Mouse (Mus musculus): ENCODE measurements at regions not wholly inside any gene's neighbourhood (a gene's known extent, or its start where the extent isn't known, plus 50 kb on each side); places are given as distances from the start of the nearest gene placed in this dataset.

DNA sequence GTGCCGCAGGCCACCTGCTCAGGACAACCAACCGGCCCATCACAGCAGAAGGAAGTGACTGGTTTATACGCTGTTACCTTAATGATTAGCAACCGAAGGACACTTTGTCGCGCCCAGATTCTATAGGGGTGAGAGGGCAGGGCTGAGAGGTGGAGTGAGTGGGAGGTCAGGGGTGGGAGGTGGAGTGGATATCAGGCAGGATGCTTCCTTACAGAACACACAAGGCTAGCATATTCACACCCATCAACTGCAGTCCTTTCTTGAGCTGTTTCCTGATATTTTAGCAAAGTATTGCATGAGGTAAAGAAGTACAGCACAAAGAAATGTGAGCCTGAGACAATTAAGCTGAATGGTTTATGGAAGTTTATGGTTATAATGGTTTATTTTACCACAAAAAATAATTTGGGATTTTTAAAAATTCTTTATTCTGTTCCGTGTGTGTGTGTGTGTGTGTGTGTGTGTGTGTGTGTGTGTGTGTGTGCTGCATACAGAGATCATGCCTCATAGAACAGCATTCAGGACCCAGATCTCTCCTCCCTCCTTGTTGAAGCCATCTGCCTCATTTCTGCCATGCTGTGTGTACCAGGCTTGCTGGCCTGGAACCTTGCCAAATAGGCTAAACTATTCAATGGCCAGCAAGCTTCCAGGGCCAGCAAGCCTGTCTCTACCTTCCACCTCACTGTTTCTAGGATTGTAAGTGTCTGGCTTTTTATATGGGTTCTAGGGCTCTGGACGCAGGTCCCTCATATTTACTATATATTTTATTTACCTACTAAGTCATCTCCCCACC lies 190.5 kb downstream of the Prkcq start:
- no peak for TF ChIP-seq SMC3 (IDR thresholded peaks at IDR 0.05; ENCODE audit: low read depth, low read length)
- TF ChIP-seq CTCF (conservative IDR thresholded peaks at IDR 0.05 in 1 of 2, IDR thresholded peaks at IDR 0.05 in 1 of 2; ENCODE audit: low read depth in 2 of 2, low read length in 2 of 2): no peak
- TF ChIP-seq TCF12 (IDR thresholded peaks at IDR 0.05; ENCODE audit: low read depth, low read length): no peak
- no peak for TF ChIP-seq EP300 (IDR thresholded peaks at IDR 0.05; ENCODE audit: low read length)
- no peak for TF ChIP-seq JUN (IDR thresholded peaks at IDR 0.05; ENCODE audit: insufficient read depth, low read depth, low read length)
- TF ChIP-seq MAZ (IDR thresholded peaks at IDR 0.05; ENCODE audit: low read depth, low read length): no peak
- TF ChIP-seq GABPA (IDR thresholded peaks at IDR 0.05; ENCODE audit: insufficient replicate concordance, low read depth, low read length): no peak
- no peak for TF ChIP-seq BHLHE40 (IDR thresholded peaks at IDR 0.05; ENCODE audit: low read depth, low read length)
- no peak for TF ChIP-seq ZC3H11A (IDR thresholded peaks at IDR 0.05; ENCODE audit: low read depth, low read length)
- TF ChIP-seq USF2 (conservative IDR thresholded peaks at IDR 0.05; ENCODE audit: low read depth, low read length): no peak
- no peak for TF ChIP-seq NELFE (IDR thresholded peaks at IDR 0.05; ENCODE audit: low read depth, low read length)

Data from CH12.LX (cell line).